Mouse (Mus musculus) olfactory bulb, adult 2 months (tissue): Measurements from ENCODE around the gene Arl1. TPM values are rescaled to one million over a fixed set of nuclear protein-coding genes. Genes with fewer than 3 reads are reported as not detected.

Experiments used
- H3K27ac ChIP-seq: fragments of 200-500 bp; 2 replicates; pipeline ENCODE4 v1.5.1; 2012; ENCODE audit warnings: low read depth, low read length; ENCODE audit not compliant: insufficient read depth
- H3K4me1 ChIP-seq: fragments of 200-500 bp; 2 replicates; pipeline ENCODE4 v1.6.1; 2012; ENCODE audit warnings: low read length; ENCODE audit not compliant: control insufficient read depth, insufficient read depth
- H3K4me3 ChIP-seq: fragments of 200-500 bp; 2 replicates; pipeline ENCODE4 v1.5.1; 2012; ENCODE audit warnings: mild to moderate bottlenecking, low read depth, low read length, moderate library complexity; ENCODE audit not compliant: insufficient read depth
- CTCF ChIP-seq: fragments of 200-500 bp; IDR thresholded peaks from 2 replicates; pipeline ENCODE4 v1.5.1; 2012; ENCODE audit warnings: low read depth, mild to moderate bottlenecking, low read length, moderate library complexity; ENCODE audit not compliant: insufficient read depth
- POLR2A ChIP-seq: fragments of 200-500 bp; IDR thresholded peaks from 2 replicates; pipeline ENCODE4 v1.6.1; 2012; ENCODE audit warnings: mild to moderate bottlenecking, low read depth, low read length, moderate library complexity; ENCODE audit not compliant: insufficient read depth
- WGBS: fragments of 180-500 bp; shearing (Covaris S2); methylation state at CpG from one replicate; pipeline ENCODE4 v1.1.7; 2018; 5-methylcytosine and 5-hydroxymethylcytosine counted together
- polyA plus RNA-seq: library from polyadenylated mRNA; stranded (reverse); fragments of >200 nt; gene quantifications from 2 replicates; pipeline ENCODE4 v1.2.4, GENCODE M21; 2012; ENCODE audit warnings: low replicate concordance; ENCODE audit not compliant: missing spikeins, insufficient read depth, insufficient read length

The Arl1 gene
- polyA plus RNA-seq = not detected in 2 replicates

GRCm38 (mm10) chr10:88730571-88731495 is at the start of gene Arl1:
Gene Arl1 (plus strand): TSS chr10:88730858.
- Histone ChIP-seq H3K27ac (peak within 1 kb of the TSS; percentile 80), H3K4me1 (peaks cover 5% of the 10 kb centered on the region; the same call in 1 of the 2 replicates), H3K4me3 (peak within 1 kb of the TSS; percentile 77)
- no peak for TF ChIP-seq CTCF
- peak; percentile 54; the same call in 1 of the 2 replicates for TF ChIP-seq POLR2A
- under 1% methylated on average over 65 of the region's 65 CpGs for WGBS

DNA sequence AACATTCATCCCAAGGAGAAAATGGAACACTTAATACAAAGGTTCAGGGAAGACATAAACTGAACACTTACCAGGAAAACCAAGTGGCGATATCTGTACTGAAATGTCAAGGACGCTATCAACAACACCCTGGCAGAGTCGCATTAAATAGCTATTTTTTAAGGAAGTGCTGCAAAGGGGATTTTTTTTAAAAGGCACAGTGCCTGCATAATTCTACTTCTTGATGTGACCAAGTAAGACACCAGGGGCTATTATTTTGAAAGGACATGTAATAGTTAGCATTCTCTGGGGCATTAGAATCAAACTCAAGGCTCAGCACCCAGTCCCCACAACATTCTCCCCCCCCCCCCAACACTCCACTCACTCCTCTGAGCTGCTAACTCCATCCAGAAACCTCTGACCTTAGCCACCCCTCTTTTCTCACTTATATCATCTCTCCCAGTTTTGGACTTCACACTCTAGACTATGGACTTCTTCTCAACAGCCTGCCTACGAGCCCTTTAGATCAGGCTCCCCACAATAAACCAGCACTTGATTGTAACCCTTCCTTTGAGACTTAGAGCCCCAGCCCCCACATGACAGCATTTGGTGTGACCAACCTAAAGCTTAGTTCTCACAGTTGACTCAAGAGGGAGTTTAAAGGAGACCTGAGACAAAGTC is 47.6 kb upstream of the Arl1 start:
- Histone ChIP-seq H3K4me3 (no peak overlapping the region), H3K27ac (no peak overlapping the region), H3K4me1 (no peaks in the 10 kb centered on the region)
- TF ChIP-seq CTCF (no peak), POLR2A (no peak)
- 24% methylated on average over 4 of the region's 4 CpGs for WGBS

DNA sequence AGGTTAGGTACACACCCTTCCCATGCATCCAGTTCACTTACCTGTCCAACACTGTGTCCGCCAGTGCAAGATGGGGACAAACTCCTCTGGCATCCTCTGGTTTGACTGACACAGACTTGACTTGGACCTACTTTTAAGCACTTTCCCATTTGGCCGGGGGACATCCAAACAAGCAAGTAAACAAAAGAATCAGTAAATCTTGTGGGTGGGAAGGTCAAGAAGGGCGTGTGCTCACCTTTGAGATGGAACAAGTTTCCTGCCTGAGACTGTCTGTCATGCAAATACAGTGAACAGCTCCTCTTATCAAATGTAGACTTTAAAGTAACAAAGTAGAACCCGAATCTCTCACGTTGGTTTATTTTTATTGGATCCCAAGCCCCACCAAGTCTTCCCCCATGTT is 45.7 kb upstream of the Arl1 start, which contains the start of gene Spic:
Spic (minus strand) TSS at position 91 of the 400 bp plus-strand sequence.
- H3K27ac ChIP-seq = no peak within 1 kb of the TSS
- TF ChIP-seq POLR2A (no peak), CTCF (no peak)
- 88% methylated on average over 5 of the region's 5 CpGs for WGBS
- no peak within 1 kb of the TSS for H3K4me3 ChIP-seq
- no peaks in the 10 kb centered on the region for H3K4me1 ChIP-seq

GRCm38 (mm10) chr10:88700938-88701337 is 29.7 kb upstream of the Arl1 start:
- no peak for TF ChIP-seq POLR2A
- TF ChIP-seq CTCF = no peak
- Histone ChIP-seq H3K4me3 (no peak overlapping the region), H3K4me1 (no peaks in the 10 kb centered on the region), H3K27ac (no peak overlapping the region)
- 78% methylated on average over 6 of the region's 6 CpGs for WGBS

DNA sequence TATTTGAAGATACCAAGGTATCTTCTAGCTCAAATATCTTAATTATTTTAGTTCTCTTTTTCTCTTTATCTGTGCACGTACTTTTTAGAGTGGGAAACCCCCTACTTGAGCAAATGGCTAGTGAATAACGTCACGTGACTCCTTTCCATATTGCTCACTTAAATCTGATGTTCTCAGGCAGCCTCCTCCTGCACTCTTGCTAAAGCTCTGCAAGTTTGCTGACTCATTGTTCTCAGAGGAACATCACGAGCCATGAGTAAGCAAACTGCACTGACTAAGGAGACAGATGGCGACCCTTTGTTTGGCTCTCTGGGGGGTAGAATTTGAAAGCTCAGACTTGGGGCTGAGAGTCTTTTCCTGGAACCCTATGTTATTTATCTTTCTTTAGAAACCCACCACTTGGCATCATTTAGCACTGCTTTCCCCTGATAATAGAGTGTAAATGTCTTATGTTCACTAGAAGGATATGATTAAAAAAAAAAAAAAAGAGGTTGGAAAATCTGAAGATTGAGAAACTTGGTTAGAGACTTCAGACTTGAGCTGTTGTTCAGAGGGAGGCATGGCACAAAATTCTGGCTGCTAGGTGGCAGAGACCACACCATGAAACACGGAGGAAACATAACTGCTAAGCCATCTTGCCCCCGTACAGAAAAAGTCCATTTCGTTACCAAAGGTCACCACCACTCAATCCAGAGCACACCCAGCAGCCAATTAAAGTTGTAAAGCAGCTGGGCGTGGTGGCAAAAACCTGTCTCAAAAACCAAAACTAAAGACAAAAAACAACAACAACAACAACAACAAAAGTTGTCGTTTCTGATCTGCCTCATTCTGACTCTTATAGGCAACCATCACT is 21.8 kb upstream of the Arl1 start:
- no peak overlapping the region for H3K4me3 ChIP-seq
- H3K27ac ChIP-seq = no peak overlapping the region
- no peaks in the 10 kb centered on the region for H3K4me1 ChIP-seq

GRCm38 (mm10) chr10:88712359-88712758 is 18.3 kb upstream of the Arl1 start:
- TF ChIP-seq POLR2A (no peak), CTCF (no peak)
- WGBS = 69% methylated on average over 6 of the region's 6 CpGs
- Histone ChIP-seq H3K4me1 (no peaks in the 10 kb centered on the region), H3K27ac (no peak overlapping the region), H3K4me3 (no peak overlapping the region)

More for the DNA sequence above, 21.8 kb upstream of the Arl1 start:
- WGBS = 41% methylated on average over 10 of the region's 10 CpGs
- TF ChIP-seq CTCF (no peak), POLR2A (no peak)

DNA sequence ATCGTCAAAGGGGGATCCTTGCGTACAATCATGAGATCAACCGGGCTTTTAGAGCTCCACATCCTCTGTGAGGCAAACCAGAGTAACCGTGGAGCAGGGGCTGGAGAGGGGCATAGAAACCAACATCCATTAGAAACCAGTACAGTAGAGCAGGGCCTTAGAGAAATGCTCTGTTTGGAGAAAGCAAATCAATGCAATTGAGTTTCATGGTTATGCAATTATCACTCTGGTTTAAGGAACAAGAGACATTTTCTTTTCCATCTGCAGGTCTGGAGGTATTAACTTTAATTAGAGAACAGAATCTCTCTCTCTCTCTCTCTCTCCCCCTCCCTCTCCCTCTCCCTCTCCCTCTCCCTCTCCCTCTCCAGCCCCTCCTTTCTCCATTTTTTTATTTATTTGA is 15.9 kb upstream of the Arl1 start:
- no peaks in the 10 kb centered on the region for H3K4me1 ChIP-seq
- WGBS = 83% methylated on average over 4 of the region's 4 CpGs

GRCm38 (mm10) chr10:88715621-88716020 is 15.0 kb upstream of the Arl1 start:
- WGBS = 66% methylated on average over 6 of the region's 6 CpGs
- H3K4me1 ChIP-seq = no peaks in the 10 kb centered on the region
- TF ChIP-seq CTCF = no peak
- TF ChIP-seq POLR2A = no peak

More for the DNA sequence above, 15.9 kb upstream of the Arl1 start:
- Histone ChIP-seq H3K4me3 (no peak overlapping the region), H3K27ac (no peak overlapping the region)
- no peak for TF ChIP-seq CTCF
- TF ChIP-seq POLR2A = no peak

More at GRCm38 (mm10) chr10:88715621-88716020, 15.0 kb upstream of the Arl1 start:
- H3K27ac ChIP-seq = no peak overlapping the region
- no peak overlapping the region for H3K4me3 ChIP-seq
